14 mouse cellular contexts compared by ENCODE assay signal in the genomic region with DNA sequence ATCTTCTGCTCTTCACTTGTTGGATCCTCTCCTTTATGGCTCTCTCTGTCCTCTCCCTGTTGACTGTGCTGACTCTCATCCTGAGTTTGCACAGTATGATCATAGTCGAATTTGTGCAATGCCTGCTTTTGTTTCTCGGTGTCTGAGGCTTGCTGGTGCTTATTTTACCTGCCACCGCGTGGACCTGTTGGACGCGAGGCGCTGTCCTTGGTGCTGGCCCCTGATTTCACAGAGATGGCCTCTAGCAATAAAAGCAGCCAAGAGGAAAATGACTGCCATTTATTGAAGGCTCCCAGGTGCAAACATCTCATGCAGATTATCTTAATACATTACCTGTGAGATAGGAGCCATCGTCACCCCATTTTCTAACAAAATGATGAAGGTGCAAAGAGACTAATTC. TPM values are rescaled to one million over a fixed set of nuclear protein-coding genes. Genes with fewer than 3 reads are reported as not detected.
A peak's percentile ranks its signal among the peaks of the same experiment; 100 is the strongest.
DNase-seq lines count a peak whose midpoint lies in the region; ATAC-seq and TF ChIP-seq lines count a peak whose summit lies in the region.
"Had no signal": no experiment of that assay in that cellular context is flagged by ENCODE, and none has a peak within 500 bp of the region (broad histone marks: within the 10 kb centered on the region; RNA-seq: fewer than 3 reads in every experiment).

No protein-coding gene starts in this region.

- no peak overlapping the region for H3K9ac ChIP-seq in forebrain, embryonic 13.5 days
- H3K9ac ChIP-seq in liver, postnatal 0 days (replicated peaks) = no peak overlapping the region
- H3K9ac ChIP-seq: hindbrain, embryonic 14.5 days; neural tube, embryonic 12.5 days had no signal

- WGBS in forebrain, embryonic 10.5 days = 36% methylated on average over 8 of the region's 8 CpGs
- 32% methylated on average over 8 of the region's 8 CpGs for WGBS in forebrain, embryonic 13.5 days
- WGBS in lung, adult 2 months = 20% methylated on average over 8 of the region's 8 CpGs
- 29% methylated on average over 8 of the region's 8 CpGs for WGBS in liver, postnatal 0 days (ENCODE audit: insufficient replicate concordance)

- H3K27ac ChIP-seq in forebrain, embryonic 10.5 days = no peak overlapping the region
- H3K27ac ChIP-seq in forebrain, embryonic 13.5 days = no peak overlapping the region
- no peak overlapping the region for H3K27ac ChIP-seq in liver, postnatal 0 days (ENCODE audit: low read depth)
- H3K27ac ChIP-seq: hindbrain, embryonic 14.5 days; macrophage; neural tube, embryonic 12.5 days had no signal

- TF ChIP-seq EP300 in liver, postnatal 0 days (IDR thresholded peaks at IDR 0.05; ENCODE audit: low read depth) = no peak

- no peak for ATAC-seq in forebrain, embryonic 13.5 days
- peak; percentile 24; the same call in 1 of the 2 replicates for ATAC-seq in liver, postnatal 0 days
- no peak for ATAC-seq in CD4-positive, CD25-positive, alpha-beta regulatory T cell, adult 4 months
- ATAC-seq: forebrain, embryonic 14.5 days had no signal

- no peaks in the 10 kb centered on the region for H3K36me3 ChIP-seq in forebrain, embryonic 10.5 days (replicated peaks)
- H3K36me3 ChIP-seq in forebrain, embryonic 13.5 days (ENCODE audit: poor library complexity, severe bottlenecking) = no peaks in the 10 kb centered on the region
- peaks cover 23% of the 10 kb centered on the region for H3K36me3 ChIP-seq in liver, postnatal 0 days (replicated peaks; ENCODE audit: insufficient read depth, low read length)
- H3K36me3 ChIP-seq: neural tube, embryonic 12.5 days had no signal

- DNase-seq in forebrain, embryonic 10.5 days (ENCODE audit: extremely low spot score, low spot score) = peak; percentile 20
- peak; percentile 42 for DNase-seq in lung, postnatal 14 days
- no peak for DNase-seq in lung, adult 2 months
- DNase-seq in c-Kit-positive CD71-positive TER-119-negative erythroid progenitor cells, embryonic 14.5 days (ENCODE audit: low read depth) = peak; percentile 15
- no peak for DNase-seq in liver, postnatal 0 days
- no peak for DNase-seq in right cerebral cortex, adult 18-20 months
- DNase-seq: cerebellum, postnatal 10 days; heart, adult 11 months had no signal

- H3K27me3 ChIP-seq in forebrain, embryonic 10.5 days (ENCODE audit: poor library complexity, severe bottlenecking) = no peaks in the 10 kb centered on the region
- H3K27me3 ChIP-seq in forebrain, embryonic 13.5 days = 0 out of 2 replicates have a peak, but pooled peaks cover 3% of the 10 kb centered on the region
- no peaks in the 10 kb centered on the region for H3K27me3 ChIP-seq in liver, postnatal 0 days (ENCODE audit: insufficient read depth, low read length)
- H3K27me3 ChIP-seq: neural tube, embryonic 12.5 days had no signal

- H3K9me3 ChIP-seq in forebrain, embryonic 10.5 days = no peaks in the 10 kb centered on the region
- H3K9me3 ChIP-seq in forebrain, embryonic 13.5 days (replicated peaks) = no peaks in the 10 kb centered on the region
- no peaks in the 10 kb centered on the region for H3K9me3 ChIP-seq in liver, postnatal 0 days (ENCODE audit: low read length)
- H3K9me3 ChIP-seq: neural tube, embryonic 12.5 days had no signal

- H3K4me3 ChIP-seq in forebrain, embryonic 10.5 days = no peak overlapping the region
- no peak overlapping the region for H3K4me3 ChIP-seq in forebrain, embryonic 13.5 days
- no peak overlapping the region for H3K4me3 ChIP-seq in lung, adult 2 months (replicated peaks; ENCODE audit: extremely low read depth, low read depth, low read length)
- H3K4me3 ChIP-seq in liver, postnatal 0 days (ENCODE audit: low read depth, low read length) = no peak overlapping the region
- H3K4me3 ChIP-seq: neural tube, embryonic 12.5 days had no signal

- H3K4me2 ChIP-seq in forebrain, embryonic 13.5 days = no peak overlapping the region
- no peak overlapping the region for H3K4me2 ChIP-seq in liver, postnatal 0 days (ENCODE audit: low read depth, low read length)
- H3K4me2 ChIP-seq: hindbrain, embryonic 14.5 days; neural tube, embryonic 12.5 days had no signal

- no peak for TF ChIP-seq POLR2A in lung, adult 2 months (IDR thresholded peaks at IDR 0.05; ENCODE audit: borderline replicate concordance, extremely low read depth, low read depth, low read length)

- no peak for TF ChIP-seq CTCF in lung, adult 2 months (IDR thresholded peaks at IDR 0.05; ENCODE audit: insufficient read depth, low read length)
- TF ChIP-seq CTCF in liver, postnatal 0 days (IDR thresholded peaks at IDR 0.05; ENCODE audit: low read depth) = no peak

- H3K4me1 ChIP-seq in forebrain, embryonic 10.5 days = no peaks in the 10 kb centered on the region
- H3K4me1 ChIP-seq in forebrain, embryonic 13.5 days = no peaks in the 10 kb centered on the region
- H3K4me1 ChIP-seq in lung, adult 2 months (ENCODE audit: control insufficient read depth, insufficient read depth, low read length) = no peaks in the 10 kb centered on the region
- peaks cover 7% of the 10 kb centered on the region; the same call in 1 of the 2 replicates for H3K4me1 ChIP-seq in liver, postnatal 0 days (ENCODE audit: insufficient read depth)
- H3K4me1 ChIP-seq: neural tube, embryonic 12.5 days had no signal

RNA-seq across cellular contexts. Expression of a gene that starts 37.5 kb away (rescaled TPM):
- polyA plus RNA-seq in forebrain, embryonic 10.5 days (2016; fragmentation: Nextera tagmentation; extraction: Ambion mirVana) = 32.3 and 34.5 TPM in 2 replicates
- polyA plus RNA-seq in forebrain, embryonic 13.5 days (2015; fragmentation: Nextera tagmentation; extraction: Ambion mirVana) = 39.3 and 44.9 TPM in 2 replicates
- 23.4 and 25.8 TPM in 2 replicates for polyA plus RNA-seq in lung, adult 2 months (2012; rRNA removed)
- 6.7 and 9.5 TPM in 2 replicates for polyA plus RNA-seq in liver, postnatal 0 days (2015; fragmentation: Nextera tagmentation; extraction: Ambion mirVana)
- polyA plus RNA-seq in CD4-positive, CD25-positive, alpha-beta regulatory T cell, adult 4 months (2017; shearing (Covaris generic)) = 10 to 100 TPM; 43.3 to 74.1 TPM

RNA-seq across cellular contexts. Expression of a gene that starts 58.0 kb away (rescaled TPM):
- not detected in 2 replicates for polyA plus RNA-seq in forebrain, embryonic 10.5 days (2016; fragmentation: Nextera tagmentation; extraction: Ambion mirVana)
- not detected in 2 replicates for polyA plus RNA-seq in forebrain, embryonic 13.5 days (2015; fragmentation: Nextera tagmentation; extraction: Ambion mirVana)
- 0.67 and 2.3 TPM in 2 replicates for polyA plus RNA-seq in lung, adult 2 months (2012; rRNA removed)
- 25.1 and 27.5 TPM in 2 replicates for polyA plus RNA-seq in liver, postnatal 0 days (2015; fragmentation: Nextera tagmentation; extraction: Ambion mirVana)
- polyA plus RNA-seq in CD4-positive, CD25-positive, alpha-beta regulatory T cell, adult 4 months (2017; shearing (Covaris generic)) = not detected
- polyA plus RNA-seq: forebrain, embryonic 14.5 days; hindbrain, embryonic 14.5 days; macrophage; neural tube, embryonic 12.5 days had no signal

Comparison
In these comparisons a context has a peak if more than half of its experiments do, and no peak if none do; other contexts are left out.
1. DNase-seq: peak in forebrain, embryonic 10.5 days (single experiment), lung, postnatal 14 days (single experiment) and c-Kit-positive CD71-positive TER-119-negative erythroid progenitor cells, embryonic 14.5 days (single experiment); none in lung, adult 2 months (single experiment), liver, postnatal 0 days (single experiment) and right cerebral cortex, adult 18-20 months (single experiment).